18 mouse cellular contexts compared by ENCODE assay signal in genomic region chr13:92675308-92675707, GRCm38 (mm10).
A peak's percentile ranks its signal among the peaks of the same experiment; 100 is the strongest.
DNase-seq lines count a peak whose midpoint lies in the region; ATAC-seq and TF ChIP-seq lines count a peak whose summit lies in the region.
"Had no signal": no experiment of that assay in that cellular context is flagged by ENCODE, and none has a peak within 500 bp of the region (broad histone marks: within the 10 kb centered on the region; RNA-seq: fewer than 3 reads in every experiment).

No protein-coding gene starts in this region.

- no peaks in the 10 kb centered on the region for H3K27me3 ChIP-seq in intestine, embryonic 14.5 days (replicated peaks; ENCODE audit: control insufficient read depth, insufficient read depth, low read length)
- H3K27me3 ChIP-seq in intestine, embryonic 15.5 days (replicated peaks) = no peaks in the 10 kb centered on the region
- H3K27me3 ChIP-seq in lung, embryonic 15.5 days = no peaks in the 10 kb centered on the region
- H3K27me3 ChIP-seq in lung, postnatal 0 days (replicated peaks; ENCODE audit: insufficient read depth, low read length) = no peaks in the 10 kb centered on the region
- no peaks in the 10 kb centered on the region for H3K27me3 ChIP-seq in embryonic facial prominence, embryonic 13.5 days
- H3K27me3 ChIP-seq in small intestine, adult 2 months (ENCODE audit: control insufficient read depth, insufficient read depth, low read length) = no peaks in the 10 kb centered on the region
- H3K27me3 ChIP-seq in forebrain, embryonic 15.5 days = no peaks in the 10 kb centered on the region
- H3K27me3 ChIP-seq: hindbrain, embryonic 13.5 days; liver, embryonic 13.5 days had no signal

- no peaks in the 10 kb centered on the region for H3K9me3 ChIP-seq in intestine, embryonic 14.5 days (ENCODE audit: control insufficient read depth, low read length)
- no peaks in the 10 kb centered on the region for H3K9me3 ChIP-seq in intestine, embryonic 15.5 days
- no peaks in the 10 kb centered on the region for H3K9me3 ChIP-seq in lung, embryonic 15.5 days
- no peaks in the 10 kb centered on the region for H3K9me3 ChIP-seq in lung, postnatal 0 days (ENCODE audit: low read length)
- no peaks in the 10 kb centered on the region for H3K9me3 ChIP-seq in embryonic facial prominence, embryonic 13.5 days
- H3K9me3 ChIP-seq in forebrain, embryonic 15.5 days = no peaks in the 10 kb centered on the region
- H3K9me3 ChIP-seq: hindbrain, embryonic 13.5 days; liver, embryonic 13.5 days; midbrain, embryonic 10.5 days had no signal

- WGBS in intestine, embryonic 14.5 days = 49% methylated on average over 3 of the region's 3 CpGs
- WGBS in intestine, embryonic 15.5 days = 47% methylated on average over 3 of the region's 3 CpGs
- 38% methylated on average over 3 of the region's 3 CpGs for WGBS in lung, embryonic 15.5 days
- 46% methylated on average over 3 of the region's 3 CpGs for WGBS in lung, postnatal 0 days
- WGBS in embryonic facial prominence, embryonic 13.5 days = 25% methylated on average over 3 of the region's 3 CpGs
- 77% methylated on average over 3 of the region's 3 CpGs for WGBS in small intestine, adult 2 months
- 75% methylated on average over 3 of the region's 3 CpGs for WGBS in forebrain, embryonic 15.5 days

- no peak for TF ChIP-seq CTCF in lung, postnatal 0 days (IDR thresholded peaks at IDR 0.05)
- TF ChIP-seq CTCF in small intestine, adult 2 months (IDR thresholded peaks at IDR 0.05; ENCODE audit: extremely low read depth, insufficient read length, insufficient replicate concordance, low read depth, low read length) = no peak

- no peak overlapping the region for H3K9ac ChIP-seq in intestine, embryonic 14.5 days (ENCODE audit: low read length)
- H3K9ac ChIP-seq in intestine, embryonic 15.5 days = no peak overlapping the region
- no peak overlapping the region for H3K9ac ChIP-seq in lung, embryonic 15.5 days
- H3K9ac ChIP-seq in lung, postnatal 0 days (replicated peaks; ENCODE audit: low read depth) = no peak overlapping the region
- H3K9ac ChIP-seq in embryonic facial prominence, embryonic 13.5 days = no peak overlapping the region
- no peak overlapping the region for H3K9ac ChIP-seq in forebrain, embryonic 15.5 days (replicated peaks)
- H3K9ac ChIP-seq: forebrain, postnatal 0 days; hindbrain, embryonic 13.5 days; liver, embryonic 13.5 days had no signal

- peaks cover 44% of the 10 kb centered on the region for H3K4me1 ChIP-seq in intestine, embryonic 14.5 days (replicated peaks; ENCODE audit: control insufficient read depth, insufficient read depth, low read length)
- H3K4me1 ChIP-seq in intestine, embryonic 15.5 days (replicated peaks) = peaks cover 6% of the 10 kb centered on the region
- H3K4me1 ChIP-seq in lung, embryonic 15.5 days = peaks cover 50% of the 10 kb centered on the region
- peaks cover 6% of the 10 kb centered on the region; the same call in 1 of the 2 replicates for H3K4me1 ChIP-seq in lung, postnatal 0 days (ENCODE audit: insufficient read depth, low read depth, low read length)
- peaks cover 44% of the 10 kb centered on the region for H3K4me1 ChIP-seq in embryonic facial prominence, embryonic 13.5 days
- H3K4me1 ChIP-seq in small intestine, adult 2 months (ENCODE audit: control insufficient read depth, insufficient read depth, insufficient read length, low read length) = no peaks in the 10 kb centered on the region; the same call in 1 of the 2 replicates
- no peaks in the 10 kb centered on the region for H3K4me1 ChIP-seq in forebrain, embryonic 15.5 days

- no peak for TF ChIP-seq POLR2A in small intestine, adult 2 months (IDR thresholded peaks at IDR 0.05; ENCODE audit: low read depth, low read length)

- no peak overlapping the region for H3K4me3 ChIP-seq in intestine, embryonic 14.5 days (ENCODE audit: low read depth, low read length)
- no peak overlapping the region for H3K4me3 ChIP-seq in intestine, embryonic 15.5 days (replicated peaks)
- H3K4me3 ChIP-seq in lung, embryonic 15.5 days = no peak overlapping the region
- H3K4me3 ChIP-seq in lung, postnatal 0 days (ENCODE audit: low read depth, low read length) = no peak overlapping the region
- no peak overlapping the region for H3K4me3 ChIP-seq in embryonic facial prominence, embryonic 13.5 days
- no peak overlapping the region for H3K4me3 ChIP-seq in small intestine, adult 2 months (ENCODE audit: low read depth, low read length)
- H3K4me3 ChIP-seq in forebrain, embryonic 15.5 days = no peak overlapping the region
- H3K4me3 ChIP-seq: hindbrain, embryonic 13.5 days; liver, embryonic 13.5 days; midbrain, embryonic 10.5 days had no signal

- DNase-seq in intestine, embryonic 14.5 days (ENCODE audit: low spot score) = no peak
- no peak for DNase-seq in lung, postnatal 0 days (ENCODE audit: low spot score)
- no peak for DNase-seq in urinary bladder, postnatal 10 days (ENCODE audit: low spot score)
- DNase-seq: cerebellum, adult 9-10 months; forebrain, postnatal 0 days; gastrocnemius, adult 2 months; heart, postnatal 14 days; kidney, adult 18-20 months; liver, embryonic 13.5 days; lung, postnatal 36 days; right cerebral cortex, postnatal 25 days had no signal

- H3K27ac ChIP-seq in intestine, embryonic 14.5 days (ENCODE audit: low read depth) = peak overlapping the region; percentile 16; the same call in 1 of the 2 replicates
- H3K27ac ChIP-seq in intestine, embryonic 15.5 days = no peak overlapping the region
- H3K27ac ChIP-seq in lung, embryonic 15.5 days = peak overlapping the region; percentile 54
- H3K27ac ChIP-seq in lung, postnatal 0 days (ENCODE audit: low read length) = no peak overlapping the region
- peak overlapping the region; percentile 41 for H3K27ac ChIP-seq in embryonic facial prominence, embryonic 13.5 days
- H3K27ac ChIP-seq in small intestine, adult 2 months (ENCODE audit: insufficient read depth, low read depth, low read length) = 0 out of 2 replicates have a peak overlapping the region, but pooled peaks have one; percentile 8
- no peak overlapping the region for H3K27ac ChIP-seq in forebrain, embryonic 15.5 days (replicated peaks)
- H3K27ac ChIP-seq: hindbrain, embryonic 13.5 days; liver, embryonic 13.5 days had no signal

- H3K36me3 ChIP-seq in intestine, embryonic 14.5 days (ENCODE audit: control insufficient read depth, insufficient read depth, low read length) = no peaks in the 10 kb centered on the region
- H3K36me3 ChIP-seq in intestine, embryonic 15.5 days = no peaks in the 10 kb centered on the region
- no peaks in the 10 kb centered on the region for H3K36me3 ChIP-seq in lung, embryonic 15.5 days
- H3K36me3 ChIP-seq in lung, postnatal 0 days (ENCODE audit: insufficient read depth, low read length) = no peaks in the 10 kb centered on the region
- no peaks in the 10 kb centered on the region for H3K36me3 ChIP-seq in embryonic facial prominence, embryonic 13.5 days
- H3K36me3 ChIP-seq in small intestine, adult 2 months (ENCODE audit: control insufficient read depth, insufficient read depth, low read length) = no peaks in the 10 kb centered on the region
- no peaks in the 10 kb centered on the region for H3K36me3 ChIP-seq in forebrain, embryonic 15.5 days
- H3K36me3 ChIP-seq: hindbrain, embryonic 13.5 days; midbrain, embryonic 10.5 days had no signal

- no peak for ATAC-seq in intestine, embryonic 14.5 days (replicated peaks; ENCODE audit: low FRiP score, low TSS enrichment, low read depth)
- no peak for ATAC-seq in intestine, embryonic 15.5 days
- ATAC-seq in lung, embryonic 15.5 days (ENCODE audit: borderline replicate concordance, extremely low read depth, low FRiP score, low TSS enrichment) = no peak
- ATAC-seq in lung, postnatal 0 days = no peak
- no peak for ATAC-seq in embryonic facial prominence, embryonic 13.5 days (ENCODE audit: insufficient number of reproducible peaks, insufficient read depth, low FRiP score, low TSS enrichment, low read depth)
- ATAC-seq in forebrain, embryonic 15.5 days (replicated peaks) = no peak
- ATAC-seq: forebrain, postnatal 0 days had no signal

- no peak overlapping the region for H3K4me2 ChIP-seq in intestine, embryonic 14.5 days (ENCODE audit: low read length)
- no peak overlapping the region for H3K4me2 ChIP-seq in intestine, embryonic 15.5 days (replicated peaks)
- H3K4me2 ChIP-seq in lung, embryonic 15.5 days = no peak overlapping the region
- no peak overlapping the region for H3K4me2 ChIP-seq in lung, postnatal 0 days (replicated peaks; ENCODE audit: low read depth, low read length)
- H3K4me2 ChIP-seq in embryonic facial prominence, embryonic 13.5 days = no peak overlapping the region
- H3K4me2 ChIP-seq in forebrain, embryonic 15.5 days (replicated peaks) = no peak overlapping the region
- H3K4me2 ChIP-seq: hindbrain, embryonic 13.5 days; liver, embryonic 13.5 days had no signal

- TF ChIP-seq EP300 in lung, postnatal 0 days (IDR thresholded peaks at IDR 0.05) = no peak

Comparison
In these comparisons a context has a peak if more than half of its experiments do, and no peak if none do; other contexts are left out.
1. H3K27ac ChIP-seq: peak in intestine, embryonic 14.5 days (single experiment), lung, embryonic 15.5 days (single experiment), embryonic facial prominence, embryonic 13.5 days (single experiment) and small intestine, adult 2 months (single experiment); none in intestine, embryonic 15.5 days (single experiment), lung, postnatal 0 days (single experiment) and forebrain, embryonic 15.5 days (single experiment).